Mouse (Mus musculus): ENCODE data around the gene Rxrb. TPM values are rescaled to one million over a fixed set of nuclear protein-coding genes. Genes with fewer than 3 reads are reported as not detected.
A peak's percentile ranks its signal among the peaks of the same experiment; 100 is the strongest.

Rxrb gene
- polyA plus RNA-seq, 1 experiment from 2014 or later, result 35.7 TPM

GRCm38 (mm10) chr17:34013436-34013835, 18.2 kb upstream of the Rxrb start:
- no peak for DNase-seq (ENCODE audit: low spot score)
- ATAC-seq, result no peak
- TF ChIP-seq CTCF (IDR thresholded peaks at IDR 0.05) (no peak), EP300 (IDR thresholded peaks at IDR 0.05) (no peak)
- H3K4me3 ChIP-seq (ENCODE audit: low read depth, low read length), result no peak overlapping the region
- 97% methylated on average over 8 of the region's 8 CpGs for WGBS
- H3K9ac ChIP-seq (replicated peaks; ENCODE audit: low read depth), result no peak overlapping the region
- no peaks in the 10 kb centered on the region for H3K4me1 ChIP-seq (ENCODE audit: insufficient read depth, low read depth, low read length)
- H3K36me3 ChIP-seq (ENCODE audit: insufficient read depth, low read length), result no peaks in the 10 kb centered on the region
- no peak overlapping the region for H3K4me2 ChIP-seq (replicated peaks; ENCODE audit: low read depth, low read length)
- H3K9me3 ChIP-seq (ENCODE audit: low read length), result no peaks in the 10 kb centered on the region
- no peaks in the 10 kb centered on the region for H3K27me3 ChIP-seq (replicated peaks; ENCODE audit: insufficient read depth, low read length)
- H3K27ac ChIP-seq (ENCODE audit: low read length), result no peak overlapping the region

- Histone ChIP-seq H3K4me1 (ENCODE audit: insufficient read depth, low read depth, low read length) (peaks cover 5% of the 10 kb centered on the region; the same call in 1 of the 2 replicates), H3K4me3 (ENCODE audit: low read depth, low read length) (no peak overlapping the region), H3K4me2 (replicated peaks; ENCODE audit: low read depth, low read length) (no peak overlapping the region), H3K9me3 (ENCODE audit: low read length) (no peaks in the 10 kb centered on the region), H3K36me3 (ENCODE audit: insufficient read depth, low read length) (no peaks in the 10 kb centered on the region), H3K27ac (ENCODE audit: low read length) (no peak overlapping the region), H3K9ac (replicated peaks; ENCODE audit: low read depth) (no peak overlapping the region), H3K27me3 (replicated peaks; ENCODE audit: insufficient read depth, low read length) (no peaks in the 10 kb centered on the region)
- ATAC-seq (no peak), DNase-seq (ENCODE audit: low spot score) (no peak)
- TF ChIP-seq EP300 (IDR thresholded peaks at IDR 0.05) (no peak), CTCF (IDR thresholded peaks at IDR 0.05) (no peak)
- WGBS, result 95% methylated on average over 19 of the region's 23 CpGs
These were observed 9.8 kb upstream of the Rxrb start for GRCm38 (mm10) chr17:34021539-34022413.

GRCm38 (mm10) chr17:34022414-34022783, 9.2 kb upstream of the Rxrb start:
- DNase-seq (ENCODE audit: low spot score), result no peak
- Histone ChIP-seq H3K27me3 (replicated peaks; ENCODE audit: insufficient read depth, low read length) (no peaks in the 10 kb centered on the region), H3K36me3 (ENCODE audit: insufficient read depth, low read length) (no peaks in the 10 kb centered on the region), H3K4me3 (ENCODE audit: low read depth, low read length) (no peak overlapping the region), H3K9ac (replicated peaks; ENCODE audit: low read depth) (no peak overlapping the region), H3K9me3 (ENCODE audit: low read length) (no peaks in the 10 kb centered on the region), H3K4me1 (ENCODE audit: insufficient read depth, low read depth, low read length) (peaks cover 11% of the 10 kb centered on the region; the same call in 1 of the 2 replicates), H3K4me2 (replicated peaks; ENCODE audit: low read depth, low read length) (no peak overlapping the region), H3K27ac (ENCODE audit: low read length) (no peak overlapping the region)
- WGBS, result 88% methylated on average over 14 of the region's 14 CpGs
- ATAC-seq, result no peak
- no peak for TF ChIP-seq EP300 (IDR thresholded peaks at IDR 0.05)
- no peak for TF ChIP-seq CTCF (IDR thresholded peaks at IDR 0.05)

- H3K9me3 ChIP-seq (ENCODE audit: low read length), result no peaks in the 10 kb centered on the region
- H3K27me3 ChIP-seq (replicated peaks; ENCODE audit: insufficient read depth, low read length), result no peaks in the 10 kb centered on the region
- H3K9ac ChIP-seq (replicated peaks; ENCODE audit: low read depth), result no peak overlapping the region
- H3K4me3 ChIP-seq (ENCODE audit: low read depth, low read length), result no peak overlapping the region
- 97% methylated on average over 20 of the region's 20 CpGs for whole genome bisulfite sequencing
- no peak for TF ChIP-seq CTCF (IDR thresholded peaks at IDR 0.05)
- no peak for TF ChIP-seq EP300 (IDR thresholded peaks at IDR 0.05)
- H3K27ac ChIP-seq (ENCODE audit: low read length), result no peak overlapping the region
- no peak for DNase-seq (ENCODE audit: low spot score)
- ATAC-seq, result no peak
- peaks cover 12% of the 10 kb centered on the region; the same call in 1 of the 2 replicates for H3K4me1 ChIP-seq (ENCODE audit: insufficient read depth, low read depth, low read length)
- no peak overlapping the region for H3K4me2 ChIP-seq (replicated peaks; ENCODE audit: low read depth, low read length)
- no peaks in the 10 kb centered on the region for H3K36me3 ChIP-seq (ENCODE audit: insufficient read depth, low read length)
These were observed 8.6 kb upstream of the Rxrb start for GRCm38 (mm10) chr17:34022987-34023386.

- H3K9me3 ChIP-seq (ENCODE audit: low read length), result no peaks in the 10 kb centered on the region
- H3K4me2 ChIP-seq (replicated peaks; ENCODE audit: low read depth, low read length), result peak overlapping the region; percentile 92
- H3K27ac ChIP-seq (ENCODE audit: low read length), result 0 out of 2 replicates have a peak overlapping the region, but pooled peaks have one; percentile 81
- H3K36me3 ChIP-seq (ENCODE audit: insufficient read depth, low read length), result peaks cover 2% of the 10 kb centered on the region; the same call in 1 of the 2 replicates
- 51% methylated on average over 9 of the region's 9 CpGs for WGBS
- TF ChIP-seq EP300 (IDR thresholded peaks at IDR 0.05) (no peak), CTCF (IDR thresholded peaks at IDR 0.05) (no peak)
- DNase-seq (ENCODE audit: low spot score) (no peak), ATAC-seq (no peak)
- H3K4me1 ChIP-seq (ENCODE audit: insufficient read depth, low read depth, low read length), result peaks cover 12% of the 10 kb centered on the region; the same call in 1 of the 2 replicates
- peak overlapping the region; percentile 76 for H3K4me3 ChIP-seq (ENCODE audit: low read depth, low read length)
- peak overlapping the region; percentile 81; the same call in 1 of the 2 replicates for H3K9ac ChIP-seq (replicated peaks; ENCODE audit: low read depth)
- H3K27me3 ChIP-seq (replicated peaks; ENCODE audit: insufficient read depth, low read length), result no peaks in the 10 kb centered on the region
These were observed 7.9 kb upstream of the Rxrb start for GRCm38 (mm10) chr17:34023678-34024077.

- Histone ChIP-seq H3K9me3 (ENCODE audit: low read length) (no peaks in the 10 kb centered on the region), H3K9ac (replicated peaks; ENCODE audit: low read depth) (peak within 1 kb of the TSS; percentile 81), H3K27ac (ENCODE audit: low read length) (peak within 1 kb of the TSS; percentile 81), H3K4me3 (ENCODE audit: low read depth, low read length) (peak within 1 kb of the TSS; percentile 76), H3K36me3 (ENCODE audit: insufficient read depth, low read length) (peaks cover 8% of the 10 kb centered on the region), H3K4me2 (replicated peaks; ENCODE audit: low read depth, low read length) (peak within 1 kb of the TSS; percentile 92), H3K27me3 (replicated peaks; ENCODE audit: insufficient read depth, low read length) (no peaks in the 10 kb centered on the region), H3K4me1 (ENCODE audit: insufficient read depth, low read depth, low read length) (peaks cover 13% of the 10 kb centered on the region; the same call in 1 of the 2 replicates)
- TF ChIP-seq CTCF (IDR thresholded peaks at IDR 0.05) (no peak), EP300 (IDR thresholded peaks at IDR 0.05) (no peak)
- ATAC-seq, result peak; percentile 76
- peak; percentile 85 for DNase-seq (ENCODE audit: low spot score)
- WGBS, result under 1% methylated on average over 44 of the region's 58 CpGs
These were observed 7.2 kb upstream of the Rxrb start, which contains the start of gene Ring1 for GRCm38 (mm10) chr17:34024317-34024821. TSS of gene Ring1 (minus strand) at chr17:34024680.

Measured in lung, postnatal 0 days (tissue).